Mouse (Mus musculus): Measurements from ENCODE around the gene Pdss2.

GRCm38 (mm10) chr10:43277266-43278145 lies 56.2 kb downstream of the Pdss2 start:
- TF ChIP-seq CTCF (IDR thresholded peaks at IDR 0.05; ENCODE audit: control insufficient read depth, insufficient read depth, insufficient replicate concordance, low read depth, low read length) (no peak), POLR2A (IDR thresholded peaks at IDR 0.05; ENCODE audit: control insufficient read depth, low read depth, low read length) (no peak)
